Mouse (Mus musculus): Measurements from ENCODE around the gene Il21. TPM values are rescaled to one million over a fixed set of nuclear protein-coding genes. Genes with fewer than 3 reads are reported as not detected.

The Il21 gene
- not detected for total RNA-seq (2021)
- long read RNA-seq, experiment 1, result 0 reads
- long read RNA-seq, experiment 2, result 0 reads

GRCm38 (mm10) chr3:37232586-37233222 is at the start of gene Il21:
TSS of gene Il21 (minus strand) at chr3:37232636.
- no peak for DNase-seq (ENCODE audit: low spot score in 2 of 2)

- no peak for DNase-seq (ENCODE audit: low spot score in 2 of 2)
These were observed 48.4 kb upstream of the Il21 start for GRCm38 (mm10) chr3:37280871-37281270.

- no peak for DNase-seq (ENCODE audit: low spot score in 2 of 2)
These were observed 47.8 kb upstream of the Il21 start for GRCm38 (mm10) chr3:37280221-37280620.

- no peak for DNase-seq (ENCODE audit: low spot score in 2 of 2)
These were observed 42.2 kb upstream of the Il21 start for GRCm38 (mm10) chr3:37274661-37275060.

GRCm38 (mm10) chr3:37273092-37273491 is 40.7 kb upstream of the Il21 start:
- DNase-seq (ENCODE audit: low spot score in 2 of 2), result no peak

- peak; percentile 31 to 42 for DNase-seq (ENCODE audit: low spot score in 2 of 2)
These were observed 38.8 kb upstream of the Il21 start for GRCm38 (mm10) chr3:37271209-37271608.

- DNase-seq (ENCODE audit: low spot score in 2 of 2), result no peak
These were observed 37.5 kb upstream of the Il21 start for GRCm38 (mm10) chr3:37269926-37270325.

GRCm38 (mm10) chr3:37268338-37268737 is 35.9 kb upstream of the Il21 start:
- no peak for DNase-seq (ENCODE audit: low spot score in 2 of 2)

GRCm38 (mm10) chr3:37259331-37259999 is 27.0 kb upstream of the Il21 start:
- no peak for DNase-seq (ENCODE audit: low spot score in 2 of 2)

- DNase-seq (ENCODE audit: low spot score in 2 of 2), result no peak
These were observed 25.3 kb upstream of the Il21 start for GRCm38 (mm10) chr3:37257776-37258175.

- no peak for DNase-seq (ENCODE audit: low spot score in 2 of 2)
These were observed 18.5 kb upstream of the Il21 start for GRCm38 (mm10) chr3:37250967-37251366.

- no peak for DNase-seq (ENCODE audit: low spot score in 2 of 2)
These were observed 2.6 kb upstream of the Il21 start for GRCm38 (mm10) chr3:37235025-37235424.

- DNase-seq (ENCODE audit: low spot score in 2 of 2), result no peak
These were observed 1.3 kb downstream of the Il21 start for GRCm38 (mm10) chr3:37231153-37231552.

GRCm38 (mm10) chr3:37229082-37229829 is 3.2 kb downstream of the Il21 start:
- DNase-seq (ENCODE audit: low spot score in 2 of 2), result no peak

GRCm38 (mm10) chr3:37225124-37225523 is 7.3 kb downstream of the Il21 start:
- no peak for DNase-seq (ENCODE audit: low spot score in 2 of 2)

- DNase-seq (ENCODE audit: low spot score in 2 of 2), result no peak
These were observed 13.4 kb downstream of the Il21 start for GRCm38 (mm10) chr3:37219071-37219470.

- DNase-seq (ENCODE audit: low spot score in 2 of 2), result no peak
These were observed 27.1 kb downstream of the Il21 start for GRCm38 (mm10) chr3:37205226-37205800.

GRCm38 (mm10) chr3:37204556-37204955 is 27.9 kb downstream of the Il21 start:
- peak in 1 of 2 experiments; percentile 8 for DNase-seq (ENCODE audit: low spot score in 2 of 2)

- DNase-seq (ENCODE audit: low spot score in 2 of 2), result peak; percentile 72 to 80
These were observed 28.4 kb downstream of the Il21 start for GRCm38 (mm10) chr3:37203984-37204428.

- DNase-seq (ENCODE audit: low spot score in 2 of 2), result no peak
These were observed 29.6 kb downstream of the Il21 start for GRCm38 (mm10) chr3:37202856-37203255.

- no peak for DNase-seq (ENCODE audit: low spot score in 2 of 2)
These were observed 31.1 kb downstream of the Il21 start for GRCm38 (mm10) chr3:37201122-37201916.

Measured in adrenal gland, adult 18-20 months (tissue).